Comparison of ENCODE assay signal across 11 mouse cellular contexts in the genomic region with DNA sequence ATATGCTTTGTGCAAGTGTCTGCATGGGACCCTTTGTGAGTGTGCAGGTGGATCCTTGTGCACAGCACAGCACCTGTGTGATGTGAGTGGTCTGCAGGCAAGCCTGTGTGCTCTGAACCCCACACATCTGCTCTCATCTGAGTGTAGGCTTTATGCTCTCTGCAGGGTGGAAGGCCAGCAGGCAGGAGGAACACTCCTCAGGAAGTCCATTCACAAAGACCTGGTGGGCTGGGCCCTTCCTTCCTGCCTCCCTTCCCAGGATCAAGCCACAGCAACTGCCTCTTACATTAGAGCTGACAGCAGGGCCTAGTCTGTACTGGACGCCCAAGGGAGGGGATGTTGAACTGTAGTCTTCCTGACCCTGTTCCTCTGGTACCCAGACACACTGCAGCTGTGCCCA. TPM values are rescaled to one million over a fixed set of nuclear protein-coding genes. Genes with fewer than 3 reads are reported as not detected.
DNase-seq lines count a peak whose midpoint lies in the region; ATAC-seq and TF ChIP-seq lines count a peak whose summit lies in the region.
"Had no signal": no experiment of that assay in that cellular context is flagged by ENCODE, and none has a peak within 500 bp of the region (broad histone marks: within the 10 kb centered on the region; RNA-seq: fewer than 3 reads in every experiment).

No protein-coding gene starts in this region.

- H3K4me3 ChIP-seq in forebrain, embryonic 10.5 days = no peak overlapping the region
- no peak overlapping the region for H3K4me3 ChIP-seq in forebrain, embryonic 12.5 days (replicated peaks)
- H3K4me3 ChIP-seq in liver, postnatal 0 days (ENCODE audit: low read depth, low read length) = no peak overlapping the region

- H3K27me3 ChIP-seq in forebrain, embryonic 10.5 days (ENCODE audit: poor library complexity, severe bottlenecking) = no peaks in the 10 kb centered on the region
- H3K27me3 ChIP-seq in forebrain, embryonic 12.5 days = no peaks in the 10 kb centered on the region
- H3K27me3 ChIP-seq in liver, postnatal 0 days (ENCODE audit: insufficient read depth, low read length) = no peaks in the 10 kb centered on the region

- H3K4me1 ChIP-seq in forebrain, embryonic 10.5 days = peaks cover 36% of the 10 kb centered on the region
- no peaks in the 10 kb centered on the region for H3K4me1 ChIP-seq in forebrain, embryonic 12.5 days
- H3K4me1 ChIP-seq in liver, postnatal 0 days (ENCODE audit: insufficient read depth) = peaks cover 34% of the 10 kb centered on the region

- peak overlapping the region; percentile 8; the same call in 1 of the 2 replicates for H3K27ac ChIP-seq in forebrain, embryonic 10.5 days
- no peak overlapping the region for H3K27ac ChIP-seq in forebrain, embryonic 12.5 days
- H3K27ac ChIP-seq in liver, postnatal 0 days (ENCODE audit: low read depth) = peak overlapping the region; percentile 95; the same call in 1 of the 2 replicates

- ATAC-seq in forebrain, embryonic 12.5 days (ENCODE audit: low FRiP score) = no peak
- ATAC-seq in liver, postnatal 0 days = no peak
- ATAC-seq in frontal cortex, adult (ENCODE audit: low TSS enrichment) = no peak
- ATAC-seq in erythroid progenitor cell, adult 5-6 weeks (replicated peaks; ENCODE audit: low FRiP score, poor library complexity, severe bottlenecking) = no peak

- H3K9me3 ChIP-seq in forebrain, embryonic 10.5 days = no peaks in the 10 kb centered on the region
- no peaks in the 10 kb centered on the region for H3K9me3 ChIP-seq in forebrain, embryonic 12.5 days
- no peaks in the 10 kb centered on the region for H3K9me3 ChIP-seq in liver, postnatal 0 days (ENCODE audit: low read length)

- H3K4me2 ChIP-seq in forebrain, embryonic 12.5 days = no peak overlapping the region
- H3K4me2 ChIP-seq in liver, postnatal 0 days (ENCODE audit: low read depth, low read length) = no peak overlapping the region

- peaks cover 20% of the 10 kb centered on the region; the same call in 1 of the 2 replicates for H3K36me3 ChIP-seq in forebrain, embryonic 10.5 days (replicated peaks)
- H3K36me3 ChIP-seq in forebrain, embryonic 12.5 days (replicated peaks) = no peaks in the 10 kb centered on the region
- no peaks in the 10 kb centered on the region for H3K36me3 ChIP-seq in liver, postnatal 0 days (replicated peaks; ENCODE audit: insufficient read depth, low read length)

- 55% methylated on average over 1 of the region's 1 CpGs for WGBS in forebrain, embryonic 10.5 days
- 50% methylated on average over 1 of the region's 1 CpGs for WGBS in forebrain, embryonic 12.5 days
- 47% methylated on average over 1 of the region's 1 CpGs for WGBS in liver, postnatal 0 days (ENCODE audit: insufficient replicate concordance)

- no peak for DNase-seq in forebrain, embryonic 10.5 days (ENCODE audit: extremely low spot score, low spot score)
- DNase-seq in adrenal gland, postnatal 36 days = peak; percentile 44 to 47
- peak; percentile 68 for DNase-seq in kidney, adult 11 months
- no peak for DNase-seq in liver, postnatal 0 days
- DNase-seq in thymus, postnatal 4 days = no peak

- no peak overlapping the region for H3K9ac ChIP-seq in forebrain, embryonic 12.5 days
- peak overlapping the region; percentile 68; the same call in 1 of the 2 replicates for H3K9ac ChIP-seq in liver, postnatal 0 days (replicated peaks)

- TF ChIP-seq CTCF in liver, postnatal 0 days (IDR thresholded peaks at IDR 0.05; ENCODE audit: low read depth) = no peak

- TF ChIP-seq EP300 in liver, postnatal 0 days (IDR thresholded peaks at IDR 0.05; ENCODE audit: low read depth) = no peak

RNA-seq across cellular contexts. Expression of gene Gm11037, which starts 1.1 kb away (rescaled TPM):
- polyA plus RNA-seq in forebrain, embryonic 10.5 days (2016; fragmentation: Nextera tagmentation; extraction: Ambion mirVana) = not detected in 2 replicates
- polyA plus RNA-seq in forebrain, embryonic 12.5 days (2016; fragmentation: Nextera tagmentation; extraction: Ambion mirVana) = not detected in 2 replicates
- not detected for total RNA-seq in adrenal gland, postnatal 36 days (2021)
- polyA plus RNA-seq in liver, postnatal 0 days (2015; fragmentation: Nextera tagmentation; extraction: Ambion mirVana) = not detected in 2 replicates
- total RNA-seq in erythroid progenitor cell, adult 5-6 weeks (2015; ENCODE audit: low replicate concordance) = not detected in 2 replicates
- total RNA-seq in erythroid progenitor cell, adult 5-6 weeks (2017; ENCODE audit: low replicate concordance) = not detected in 2 replicates
- total RNA-seq: left cerebral cortex, postnatal 36 days had no signal
- polyA plus RNA-seq: C2C12; testis, adult 2 months had no signal

RNA-seq across cellular contexts. Expression of gene Hspa12b, which starts 7.3 kb away (rescaled TPM):
- 8.4 and 8.7 TPM in 2 replicates for polyA plus RNA-seq in forebrain, embryonic 10.5 days (2016; fragmentation: Nextera tagmentation; extraction: Ambion mirVana)
- 4.5 and 5.2 TPM in 2 replicates for polyA plus RNA-seq in forebrain, embryonic 12.5 days (2016; fragmentation: Nextera tagmentation; extraction: Ambion mirVana)
- total RNA-seq in adrenal gland, postnatal 36 days (2021) = 10 to 100 TPM in 1 of 2 experiments, 1 to 10 TPM in 1; 7.7 to 12.3 TPM
- 0.65 and 0.67 TPM in 2 replicates for polyA plus RNA-seq in liver, postnatal 0 days (2015; fragmentation: Nextera tagmentation; extraction: Ambion mirVana)
- total RNA-seq in erythroid progenitor cell, adult 5-6 weeks (2015; ENCODE audit: low replicate concordance) = not detected in 2 replicates
- not detected in 2 replicates for total RNA-seq in erythroid progenitor cell, adult 5-6 weeks (2017; ENCODE audit: low replicate concordance)

RNA-seq across cellular contexts. Expression of gene 1700037H04Rik, which starts 25.5 kb away (rescaled TPM):
- 128 and 129 TPM in 2 replicates for polyA plus RNA-seq in forebrain, embryonic 10.5 days (2016; fragmentation: Nextera tagmentation; extraction: Ambion mirVana)
- 104 TPM in 2 replicates for polyA plus RNA-seq in forebrain, embryonic 12.5 days (2016; fragmentation: Nextera tagmentation; extraction: Ambion mirVana)
- 100 to 1,000 TPM in 1 of 2 experiments, 10 to 100 TPM in 1; 83.7 to 125 TPM for total RNA-seq in adrenal gland, postnatal 36 days (2021)
- 58.1 and 61.6 TPM in 2 replicates for polyA plus RNA-seq in liver, postnatal 0 days (2015; fragmentation: Nextera tagmentation; extraction: Ambion mirVana)
- 124 and 160 TPM in 2 replicates for total RNA-seq in erythroid progenitor cell, adult 5-6 weeks (2015; ENCODE audit: low replicate concordance)
- total RNA-seq in erythroid progenitor cell, adult 5-6 weeks (2017; ENCODE audit: low replicate concordance) = 58.5 and 68.4 TPM in 2 replicates

RNA-seq across cellular contexts. Expression of gene Cenpb, which starts 45.5 kb away (rescaled TPM):
- 8.9 and 10.0 TPM in 2 replicates for polyA plus RNA-seq in forebrain, embryonic 10.5 days (2016; fragmentation: Nextera tagmentation; extraction: Ambion mirVana)
- 15.3 and 16.2 TPM in 2 replicates for polyA plus RNA-seq in forebrain, embryonic 12.5 days (2016; fragmentation: Nextera tagmentation; extraction: Ambion mirVana)
- 10 to 100 TPM; 60.0 to 68.2 TPM for total RNA-seq in adrenal gland, postnatal 36 days (2021)
- 4.2 and 4.8 TPM in 2 replicates for polyA plus RNA-seq in liver, postnatal 0 days (2015; fragmentation: Nextera tagmentation; extraction: Ambion mirVana)
- total RNA-seq in erythroid progenitor cell, adult 5-6 weeks (2015; ENCODE audit: low replicate concordance) = 8.3 and 8.8 TPM in 2 replicates
- 12.5 and 15.1 TPM in 2 replicates for total RNA-seq in erythroid progenitor cell, adult 5-6 weeks (2017; ENCODE audit: low replicate concordance)

RNA-seq across cellular contexts. Expression of gene Siglec1, which starts 47.8 kb away (rescaled TPM):
- polyA plus RNA-seq in forebrain, embryonic 10.5 days (2016; fragmentation: Nextera tagmentation; extraction: Ambion mirVana) = 0.09 and 0.12 TPM in 2 replicates
- 0.06 and 0.09 TPM in 2 replicates for polyA plus RNA-seq in forebrain, embryonic 12.5 days (2016; fragmentation: Nextera tagmentation; extraction: Ambion mirVana)
- total RNA-seq in adrenal gland, postnatal 36 days (2021) = 1 to 10 TPM; 4.2 to 4.7 TPM
- polyA plus RNA-seq in liver, postnatal 0 days (2015; fragmentation: Nextera tagmentation; extraction: Ambion mirVana) = 1.9 and 2.0 TPM in 2 replicates
- 6.8 and 8.8 TPM in 2 replicates for total RNA-seq in erythroid progenitor cell, adult 5-6 weeks (2015; ENCODE audit: low replicate concordance)
- total RNA-seq in erythroid progenitor cell, adult 5-6 weeks (2017; ENCODE audit: low replicate concordance) = 1.8 and 2.6 TPM in 2 replicates

Comparison
In these comparisons a context has a peak if more than half of its experiments do, and no peak if none do; other contexts are left out.
1. DNase-seq: peak in adrenal gland, postnatal 36 days (2 of 2) and kidney, adult 11 months (single experiment); none in forebrain, embryonic 10.5 days (single experiment), liver, postnatal 0 days (single experiment) and thymus, postnatal 4 days (single experiment).